Mouse (Mus musculus) liver, adult 2 months (tissue): Measurements from ENCODE around the gene Nup88.

Experiments used
- CTCF ChIP-seq: fragments of 200-500 bp; IDR thresholded peaks from 2 replicates; pipeline ENCODE4 v1.5.1; 2011; ENCODE audit warnings: low read depth, low read length, control low read depth
- POLR2A ChIP-seq: fragments of 200-500 bp; IDR thresholded peaks from 2 replicates; pipeline ENCODE4 v1.6.1; 2011; ENCODE audit warnings: low read length, control low read depth; ENCODE audit not compliant: insufficient read depth; ENCODE audit errors: extremely low read depth

DNA sequence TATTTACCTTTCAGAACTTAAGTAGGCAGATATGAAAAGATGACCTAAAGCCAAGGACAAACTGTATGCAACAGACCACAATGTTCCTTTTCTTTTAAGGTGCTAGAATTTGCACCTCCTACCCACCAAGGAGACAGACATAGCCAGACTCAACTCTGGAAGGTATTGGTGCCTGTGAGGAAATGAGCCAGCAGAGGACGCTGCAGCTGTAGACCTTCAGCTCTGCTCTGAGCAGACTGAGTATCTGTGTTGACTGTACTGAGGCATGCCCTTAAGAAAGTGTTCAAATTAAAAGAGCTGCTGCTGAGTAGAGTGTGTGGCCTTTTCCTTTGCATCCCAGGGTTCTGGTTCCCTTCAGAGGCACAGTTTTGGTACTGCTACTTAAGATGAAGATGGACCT lies 27.2 kb downstream of the Nup88 start:
- TF ChIP-seq POLR2A: no peak
- TF ChIP-seq CTCF: no peak
